Mouse (Mus musculus) embryo, embryonic 10 days (tissue): ENCODE data around the gene Tspan15.

Source experiments
- DNase-seq: peaks from one replicate; pipeline ENCODE4 v3.0.0-alpha.2; 2015; ENCODE audit warnings: low spot score

Gene Tspan15

DNA sequence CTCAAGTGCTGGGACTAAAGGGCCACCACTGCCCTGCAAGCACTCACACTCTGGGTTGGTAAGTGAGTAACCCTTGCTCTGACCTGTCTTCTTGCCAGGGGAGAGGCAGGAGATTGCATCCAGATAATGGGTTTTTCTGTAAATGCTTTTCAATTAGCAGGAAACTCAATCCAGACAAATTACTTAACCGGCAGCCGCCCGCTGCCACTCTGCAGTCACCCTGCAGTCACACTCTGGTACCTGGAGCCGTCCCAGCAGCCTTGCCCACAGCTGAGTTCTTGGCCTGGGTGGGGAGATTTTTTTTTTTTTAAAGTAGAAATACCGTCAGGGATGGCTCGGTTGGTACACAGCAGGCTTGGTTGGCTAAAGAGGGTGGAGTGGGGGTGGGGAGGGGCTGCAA is 2.9 kb downstream of the Tspan15 start:
- no peak for DNase-seq

DNA sequence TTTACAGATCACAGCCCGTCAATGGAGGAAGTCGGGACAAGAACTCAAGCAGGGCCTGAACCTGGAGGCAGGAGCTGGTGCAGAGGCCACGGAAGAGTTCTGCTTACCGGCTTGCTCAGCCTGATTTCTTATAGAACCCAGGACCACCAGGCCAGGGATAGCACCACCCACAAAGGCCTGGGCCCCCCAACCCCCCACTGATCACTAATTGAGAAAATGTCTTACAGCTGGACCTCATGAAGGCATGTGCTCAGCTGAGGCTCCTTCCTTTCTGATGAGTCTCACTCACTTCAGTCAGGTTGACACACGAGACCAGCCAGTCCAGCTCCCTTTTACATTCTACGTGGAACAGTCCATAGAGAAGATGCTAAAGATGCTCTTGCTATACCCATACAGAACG is 5.2 kb downstream of the Tspan15 start:
- DNase-seq = no peak

DNA sequence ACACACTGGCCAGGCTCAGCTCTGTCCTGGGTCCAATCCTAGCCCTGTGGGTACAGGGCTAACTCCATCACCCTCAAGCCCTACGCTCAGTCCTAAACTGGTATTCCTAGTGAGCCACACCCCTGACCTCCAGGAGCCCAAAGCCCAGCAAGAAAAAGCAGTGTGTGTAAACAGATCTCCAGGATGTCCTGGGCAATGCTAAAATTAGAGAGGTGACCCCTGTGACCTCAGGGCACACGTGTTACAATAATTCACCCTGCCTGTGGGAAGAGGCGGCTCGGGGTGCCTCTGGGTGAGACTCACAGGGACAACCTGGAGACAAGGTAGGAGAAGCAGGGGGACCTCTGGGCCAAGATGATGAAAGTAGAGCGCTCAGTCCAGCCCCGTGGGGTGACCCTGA is 6.8 kb downstream of the Tspan15 start:
- peak; percentile 24 for DNase-seq

DNA sequence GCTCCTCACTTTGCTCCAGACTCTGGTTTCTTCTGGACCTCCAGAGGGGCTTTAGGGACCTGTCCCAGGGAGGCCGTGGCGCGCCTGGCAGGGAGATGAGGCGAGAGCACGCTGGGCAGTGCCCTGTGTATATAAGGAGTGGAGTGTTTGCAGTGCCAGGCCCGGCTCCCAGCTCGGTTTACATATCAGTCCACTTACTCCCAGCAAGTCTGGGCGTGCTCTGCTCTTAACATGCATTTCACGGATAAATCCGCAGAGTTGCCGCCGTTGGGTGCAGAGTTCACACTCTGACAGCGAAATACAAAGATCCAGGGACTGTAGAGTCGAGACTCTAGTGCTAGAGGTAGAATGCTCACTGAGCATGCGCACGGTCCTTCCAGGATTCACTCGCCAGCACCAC is 8.3 kb downstream of the Tspan15 start:
- no peak for DNase-seq

DNA sequence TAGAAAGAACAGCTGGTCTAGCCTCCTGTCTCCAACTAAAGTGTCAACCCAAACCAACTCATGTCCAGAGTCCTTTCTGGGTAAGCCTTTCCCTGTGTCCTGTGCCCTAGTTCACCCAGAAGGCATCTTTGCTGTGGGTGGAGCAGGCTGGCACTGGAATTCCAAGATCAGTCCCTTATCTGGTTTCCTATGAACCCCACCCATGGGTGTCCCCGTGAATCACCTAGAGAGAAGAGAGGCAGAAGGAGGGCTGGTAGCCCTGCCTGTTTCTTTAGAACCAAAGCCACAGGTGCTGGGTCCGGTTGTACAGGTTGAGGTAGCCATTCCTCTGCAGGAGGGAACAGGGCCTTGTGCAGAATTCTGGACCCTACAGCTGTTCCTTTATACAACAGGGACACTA is 9.4 kb downstream of the Tspan15 start:
- DNase-seq = no peak

DNA sequence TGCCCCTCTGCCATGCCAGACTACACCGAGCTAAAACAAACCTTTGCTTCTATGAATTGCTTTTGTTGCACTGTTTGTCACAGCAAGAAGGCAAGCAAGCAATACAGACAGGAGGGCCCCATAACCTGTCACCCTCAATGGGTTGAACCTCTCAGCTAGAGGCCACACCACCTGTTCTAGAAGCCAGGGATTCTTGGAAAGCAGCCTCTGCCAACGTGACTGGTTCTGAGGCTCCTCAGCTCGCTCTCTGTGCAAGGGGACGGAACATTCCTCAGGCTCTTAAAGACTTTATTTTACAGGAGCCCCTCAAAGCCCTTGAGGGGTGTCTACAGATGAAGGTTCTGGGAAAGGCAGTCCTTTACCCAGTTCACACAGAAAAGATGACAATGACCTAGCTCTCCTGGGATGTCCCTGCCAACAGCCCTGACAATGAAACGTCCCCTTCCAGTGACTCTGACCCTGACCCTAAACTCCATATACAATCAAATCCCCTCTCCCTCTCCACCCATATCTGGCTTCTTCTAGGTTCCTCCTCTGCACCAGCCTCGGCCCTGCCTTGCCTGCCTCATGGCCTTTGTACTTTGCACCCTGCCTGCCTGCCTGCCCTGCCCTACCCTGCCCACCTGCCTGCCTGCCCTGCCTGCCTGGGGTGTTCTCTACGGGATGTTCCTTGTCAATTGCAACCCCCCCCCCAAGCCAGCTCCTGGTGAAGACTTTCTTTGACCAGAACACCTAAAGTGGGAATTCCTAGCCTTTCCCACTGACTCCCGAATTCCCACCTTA is 10.1 kb downstream of the Tspan15 start:
- no peak for DNase-seq

DNA sequence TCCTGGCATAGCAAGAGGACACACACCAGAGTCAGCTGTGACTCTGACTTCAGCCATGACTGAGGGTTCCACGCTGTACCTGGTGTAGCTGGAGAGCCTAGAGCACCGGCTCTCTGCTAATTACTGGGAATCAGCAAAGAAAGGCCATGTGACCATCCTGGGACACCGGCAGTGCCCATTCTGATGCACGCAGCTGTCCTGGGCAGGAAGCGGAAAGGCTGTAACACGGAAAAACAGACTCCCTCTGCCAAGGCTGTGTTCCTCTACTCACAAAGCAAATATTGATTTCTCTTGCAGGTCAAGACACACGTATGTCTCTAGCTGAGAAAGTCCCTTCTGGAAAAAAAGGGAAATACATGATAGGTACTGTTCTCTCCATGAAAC is 12.3 kb downstream of the Tspan15 start:
- no peak for DNase-seq

DNA sequence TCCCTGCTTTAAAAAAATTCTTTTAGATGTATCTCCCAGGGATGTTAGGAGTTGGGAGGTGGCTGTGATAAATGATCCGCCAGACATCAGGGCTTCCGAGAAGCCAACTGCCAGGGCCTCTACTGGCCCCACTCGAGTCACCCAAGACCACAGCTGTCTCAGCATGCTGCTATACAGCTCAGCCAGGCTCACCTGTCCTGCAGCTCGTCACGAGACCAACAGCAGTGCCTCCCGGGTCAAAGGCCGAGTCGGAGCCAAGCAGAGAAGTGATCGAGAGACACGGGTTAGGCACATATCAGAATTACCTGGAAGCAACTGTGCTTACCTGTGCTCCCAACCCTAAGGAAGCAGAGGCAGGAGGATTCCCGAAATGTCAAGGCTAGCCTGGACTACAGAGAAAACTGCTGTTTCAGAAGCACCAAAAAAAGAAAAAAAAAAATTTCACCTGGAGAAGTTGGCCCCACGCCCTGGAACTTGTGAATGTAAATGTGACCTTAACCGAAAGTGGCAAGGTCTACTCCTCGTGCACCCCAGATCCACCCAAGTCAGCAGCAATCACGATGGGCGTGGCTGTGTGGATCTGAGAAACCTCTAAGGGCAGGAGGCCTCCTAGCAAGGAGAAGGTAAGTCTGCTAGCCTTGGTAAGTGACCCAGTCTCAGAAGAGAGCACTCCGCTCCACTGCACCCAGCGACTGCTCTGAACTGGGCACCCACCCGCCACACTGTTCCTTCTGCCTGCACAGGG is 12.8 kb downstream of the Tspan15 start:
- DNase-seq = no peak

DNA sequence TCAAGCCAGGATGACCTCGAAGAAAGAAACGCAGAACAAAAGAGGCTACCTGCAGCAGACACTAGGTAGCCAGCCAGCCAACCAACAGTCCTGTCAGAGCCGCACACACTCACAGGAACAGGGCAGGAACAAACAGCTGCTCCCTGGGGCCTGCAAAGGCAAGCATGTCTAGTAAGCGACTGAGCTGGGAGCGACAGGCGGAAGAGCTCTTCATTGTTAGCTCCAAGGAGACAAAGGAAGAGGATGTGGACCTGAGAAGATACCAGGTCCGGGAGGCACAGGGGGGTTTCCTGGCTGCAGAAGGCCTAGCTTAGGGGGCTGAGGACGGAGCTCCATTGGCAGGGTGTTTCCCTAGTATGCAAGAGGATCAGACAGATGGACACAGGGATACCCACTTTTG is 13.9 kb downstream of the Tspan15 start:
- peak; percentile 45 for DNase-seq

DNA sequence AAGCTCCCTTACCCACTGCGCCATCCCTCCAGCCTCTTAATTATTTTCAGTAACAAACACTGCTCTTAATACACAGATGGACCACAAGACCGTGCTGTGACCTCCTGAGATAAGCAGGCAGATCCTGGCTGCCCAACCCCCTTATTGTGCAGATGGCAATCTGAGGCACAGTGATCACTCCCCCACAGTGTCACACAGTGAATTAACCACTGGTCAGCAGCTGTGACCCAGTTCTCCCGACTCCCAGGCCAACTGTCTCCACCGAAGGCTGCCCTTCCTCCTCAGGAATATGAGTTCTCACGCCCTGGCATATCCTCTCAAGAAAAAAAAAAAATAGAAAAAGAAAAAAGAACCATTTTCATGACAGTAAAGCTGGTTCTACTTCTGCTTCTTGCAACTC is 14.5 kb downstream of the Tspan15 start:
- DNase-seq = peak; percentile 49

DNA sequence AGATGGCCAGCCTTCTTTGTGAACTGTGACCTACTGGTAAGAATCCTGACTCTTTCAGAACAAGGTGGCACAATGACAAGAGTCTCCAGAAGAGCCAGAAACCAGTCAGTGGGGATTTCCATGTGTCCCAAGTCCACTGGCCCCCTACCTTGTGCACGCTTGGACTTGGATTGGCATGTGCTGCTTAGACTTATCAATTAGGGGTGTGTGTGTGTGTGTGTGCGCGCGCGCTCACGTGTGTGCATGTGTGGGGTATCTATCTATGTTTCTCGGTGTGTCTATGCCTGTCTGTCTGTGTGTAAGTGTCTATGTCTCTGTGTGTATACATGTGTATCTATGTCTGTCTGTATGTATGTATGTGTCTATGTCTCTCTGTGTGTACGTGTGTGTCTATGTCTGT is 15.4 kb downstream of the Tspan15 start:
- no peak for DNase-seq

DNA sequence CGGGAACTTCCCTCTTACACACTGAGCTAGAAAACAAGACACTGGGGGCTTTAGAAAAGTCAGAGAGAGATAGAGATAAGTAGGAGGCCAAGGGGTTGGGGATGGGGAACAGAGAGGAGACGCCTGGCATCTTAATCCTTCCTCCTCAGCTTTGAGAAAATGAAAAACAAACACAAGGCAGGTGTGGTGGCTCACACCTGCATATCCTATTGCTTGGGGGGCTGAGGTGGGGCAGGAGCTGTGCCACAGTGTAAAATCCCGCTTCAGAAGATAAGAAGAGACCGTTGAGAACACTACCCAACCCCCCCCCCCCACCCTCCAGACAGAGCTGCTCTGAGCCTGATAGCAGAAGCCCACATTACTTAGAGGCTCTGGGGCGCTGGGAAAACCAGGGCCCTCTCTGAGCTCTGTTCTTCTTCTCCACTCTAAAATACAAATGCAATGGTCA is 15.9 kb downstream of the Tspan15 start:
- DNase-seq = no peak

DNA sequence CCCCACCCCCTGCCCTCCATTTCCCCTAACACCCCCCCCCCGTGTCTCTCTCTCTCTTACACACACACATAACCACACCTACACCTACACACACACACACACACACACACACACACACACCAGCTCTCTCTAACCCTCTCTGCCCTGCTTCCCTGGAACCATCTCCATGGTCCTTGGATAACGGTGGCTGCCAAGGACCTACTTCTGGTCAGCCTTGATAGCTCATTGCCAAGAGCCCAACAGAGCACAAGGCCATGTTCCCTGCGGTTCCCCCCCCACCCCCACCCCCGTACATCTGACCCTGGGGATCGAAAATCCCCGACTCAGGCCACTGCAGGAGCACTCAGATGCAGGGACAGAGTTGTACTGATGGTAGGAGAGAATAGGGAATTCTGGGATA is 19.7 kb downstream of the Tspan15 start:
- DNase-seq = no peak

DNA sequence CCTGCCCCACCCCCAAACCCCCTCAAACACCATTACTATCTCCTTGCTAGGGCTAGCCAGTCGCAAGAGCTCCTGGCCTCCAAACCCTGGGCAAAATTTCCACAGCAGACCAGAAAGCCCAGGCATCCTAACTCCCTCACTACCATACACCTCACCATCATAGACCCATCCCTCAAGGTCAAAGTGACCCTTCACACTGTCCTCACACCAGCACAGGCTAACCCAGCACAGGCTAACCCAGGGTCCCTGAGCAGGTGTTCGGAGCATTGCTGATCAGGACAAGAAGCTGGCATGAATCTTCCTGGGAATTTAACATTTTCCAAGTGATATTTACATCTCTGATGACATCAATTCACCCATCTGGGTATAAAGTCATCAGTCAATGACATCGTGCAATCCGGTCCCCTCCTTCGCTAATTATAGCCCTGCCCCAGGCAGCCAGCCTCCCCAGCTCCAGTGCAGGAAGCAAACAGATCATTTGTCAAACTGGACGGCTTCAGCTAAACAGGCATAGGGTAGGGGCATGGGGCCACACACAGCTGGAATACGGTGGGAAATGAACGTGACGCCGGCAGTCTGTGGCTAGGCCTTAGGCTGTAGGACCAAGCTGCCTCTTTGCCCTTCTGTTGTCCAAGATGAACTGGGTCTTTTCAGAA is 22.7 kb downstream of the Tspan15 start:
- DNase-seq = peak; percentile 68

DNA sequence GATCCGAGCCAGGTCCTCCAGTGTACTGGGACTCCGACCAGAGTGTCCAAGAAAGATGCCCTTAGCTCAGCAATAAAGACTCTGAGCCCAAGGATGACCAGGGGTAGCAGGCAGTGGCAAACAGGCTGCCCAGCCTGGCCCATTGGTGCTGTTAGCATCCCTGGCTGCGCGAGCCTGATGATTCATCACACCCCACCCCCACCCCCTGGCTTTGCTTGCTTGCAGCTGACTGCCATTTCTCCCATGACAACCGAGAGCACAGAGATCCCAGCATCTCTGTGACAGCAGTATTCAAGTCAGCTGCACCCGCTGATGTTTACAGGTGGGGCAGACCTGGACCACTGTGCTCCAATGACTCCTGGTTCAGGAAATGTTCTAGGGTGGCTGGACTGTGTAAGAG is 28.5 kb downstream of the Tspan15 start:
- DNase-seq = no peak

DNA sequence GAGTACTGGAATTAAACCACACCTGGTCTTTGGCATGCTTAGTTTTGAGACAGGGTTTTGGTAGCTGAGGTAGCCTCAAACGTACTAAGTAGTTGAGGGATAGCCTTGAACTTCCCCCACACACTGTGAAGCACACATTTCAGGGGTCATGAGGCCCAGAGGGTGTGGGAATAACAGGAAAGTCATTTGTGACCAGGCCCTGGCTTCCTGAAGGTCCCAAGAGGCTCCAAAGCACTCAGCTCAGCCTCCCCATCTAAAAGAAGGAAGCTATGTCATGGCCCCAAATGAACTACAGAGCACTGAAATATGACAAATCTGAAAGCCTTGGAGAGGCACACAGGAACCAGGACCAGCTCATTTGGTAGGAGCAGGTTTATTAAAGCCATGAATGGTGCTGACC is 32.2 kb downstream of the Tspan15 start:
- DNase-seq = no peak

DNA sequence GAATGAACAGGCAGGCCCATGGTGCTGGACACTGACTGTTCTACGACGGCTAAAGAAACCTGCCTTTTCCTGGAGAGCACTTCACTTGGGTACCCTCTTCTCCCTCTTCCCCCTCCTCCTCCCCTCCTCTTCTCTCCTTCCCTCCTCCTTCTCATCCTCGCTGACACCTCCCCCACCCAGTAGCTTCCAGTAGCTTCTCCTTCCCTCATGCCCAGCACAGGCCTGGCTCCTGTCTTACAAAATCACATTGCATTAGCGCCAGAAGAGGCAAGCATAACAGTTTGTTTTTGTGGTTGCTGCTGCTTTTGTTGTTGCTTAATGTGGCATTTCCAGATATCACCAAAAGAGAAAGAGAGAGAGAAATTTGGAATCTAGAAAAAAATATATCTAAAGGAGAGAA is 33.6 kb downstream of the Tspan15 start:
- no peak for DNase-seq

DNA sequence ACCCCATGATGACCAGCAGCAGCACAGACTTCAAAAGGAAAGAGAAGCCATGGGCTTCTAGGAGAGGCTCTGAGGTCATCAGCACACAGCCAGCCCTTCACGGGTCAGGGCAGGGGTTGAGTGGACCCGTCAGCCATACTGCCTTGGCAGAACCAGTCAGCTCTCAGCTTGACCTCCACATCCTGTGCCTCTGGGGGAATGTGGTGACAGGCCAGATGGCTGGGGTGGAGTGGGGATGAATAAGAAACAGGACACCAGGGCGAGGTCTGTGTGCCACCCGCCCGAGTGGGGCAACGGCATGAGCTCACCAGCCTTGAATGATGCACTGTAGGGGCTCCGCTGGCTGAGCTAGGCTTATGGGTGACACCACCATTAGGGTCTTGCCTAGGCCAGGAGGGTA is 35.7 kb downstream of the Tspan15 start:
- DNase-seq = peak; percentile 33

DNA sequence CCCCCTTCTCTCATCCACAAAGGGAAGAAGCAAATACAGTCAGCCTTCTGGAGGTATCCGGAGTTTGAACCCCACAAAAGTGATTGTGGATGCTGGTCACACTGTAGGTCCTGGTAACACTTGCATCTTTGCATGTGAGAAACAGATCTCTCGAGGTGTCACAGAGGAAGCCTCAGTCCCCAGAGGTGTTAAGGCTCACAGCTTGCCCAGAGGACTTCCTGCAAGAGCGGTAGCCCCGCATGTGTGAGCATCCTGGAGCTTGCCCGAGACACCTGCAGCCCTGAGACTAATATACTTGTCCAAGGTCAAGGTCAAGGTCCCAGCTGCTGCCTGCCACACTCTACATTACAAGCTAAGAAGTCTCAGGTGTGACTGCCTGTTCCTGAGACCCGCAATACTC is 36.1 kb downstream of the Tspan15 start:
- DNase-seq = no peak

DNA sequence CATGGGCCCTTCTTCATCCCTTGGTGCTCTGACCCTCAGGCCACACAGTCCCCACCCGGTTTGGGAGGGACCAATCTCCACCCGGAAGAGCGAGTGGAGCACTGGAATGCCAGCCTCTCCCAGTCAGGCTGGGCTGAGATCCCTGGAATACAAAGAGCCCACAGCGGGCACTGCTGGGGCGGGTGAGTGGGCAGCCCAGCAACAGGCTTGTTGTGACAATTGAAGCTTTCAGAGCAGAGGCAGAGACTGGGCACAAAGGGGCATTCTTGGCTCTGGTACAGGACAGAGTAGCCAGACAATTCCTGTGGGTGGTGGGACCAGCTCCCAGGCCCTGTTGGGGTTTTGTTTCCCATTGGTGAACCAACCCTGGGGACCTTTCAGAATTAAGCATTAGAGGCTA is 36.6 kb downstream of the Tspan15 start:
- DNase-seq = no peak

DNA sequence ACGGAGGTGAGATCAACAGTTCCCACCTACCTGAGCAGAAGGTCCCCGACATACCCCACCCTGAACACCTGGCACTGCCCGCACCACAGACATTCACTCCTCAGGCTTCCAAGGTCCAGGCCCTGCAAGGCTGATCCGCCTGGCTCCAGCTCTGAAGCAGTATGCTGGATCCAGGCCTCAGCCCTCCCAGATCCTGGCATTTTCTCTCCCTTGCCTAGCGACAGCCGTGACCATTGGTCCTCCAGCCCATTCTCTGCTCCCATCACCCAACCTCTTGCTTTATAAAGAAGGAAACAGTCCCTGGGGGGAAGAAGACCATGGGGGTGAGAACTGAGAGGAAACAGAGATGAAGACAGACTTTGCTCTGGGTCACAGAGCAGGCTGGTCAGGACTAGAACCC is 37.0 kb downstream of the Tspan15 start:
- DNase-seq = no peak

DNA sequence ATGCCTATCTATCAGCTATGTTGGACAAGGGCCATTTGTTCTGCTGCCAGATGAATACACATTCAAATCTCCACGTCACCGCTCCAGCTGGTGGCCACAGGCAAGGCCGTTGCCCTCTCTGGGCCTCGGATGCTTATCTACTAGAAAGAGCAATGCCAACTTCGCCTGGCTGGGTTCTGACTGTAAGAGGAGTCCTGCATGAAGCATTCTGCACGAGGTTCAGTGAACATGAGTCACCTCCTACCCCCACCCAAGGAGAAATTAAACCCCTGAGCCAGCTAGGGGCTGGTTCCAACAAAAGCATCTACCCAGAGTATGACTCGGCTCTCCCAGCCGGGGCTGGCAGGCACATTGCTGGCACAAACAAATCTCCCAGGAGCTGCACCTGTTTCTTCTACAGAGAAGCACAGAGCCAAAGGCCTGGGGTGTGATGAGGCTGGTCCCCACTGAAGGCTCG is 38.3 kb downstream of the Tspan15 start:
- DNase-seq = no peak

DNA sequence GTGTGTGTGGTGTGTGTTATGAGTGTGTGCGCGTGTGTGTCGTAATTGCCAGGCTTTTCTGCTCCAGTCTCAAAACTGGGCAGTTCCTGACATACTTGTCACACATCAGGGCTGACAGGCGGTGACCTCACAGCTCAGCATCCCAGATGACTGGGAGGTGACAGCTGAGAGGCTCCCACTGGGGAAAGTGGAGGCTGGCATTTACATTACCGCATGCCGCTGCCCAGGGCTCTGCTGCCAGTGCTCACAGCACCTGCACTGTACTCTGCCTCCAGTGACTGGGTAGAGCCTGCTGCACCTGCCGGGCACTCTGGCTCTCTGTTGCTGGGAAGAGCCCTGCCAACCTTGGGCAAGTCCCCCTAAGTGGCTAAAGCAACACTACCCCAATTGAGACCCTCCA is 40.2 kb downstream of the Tspan15 start:
- DNase-seq = no peak
